Mouse (Mus musculus) neural tube, embryonic 10.5 days (tissue): Measurements from ENCODE around the gene Il17rd.
A peak's percentile ranks its signal among the peaks of the same experiment; 100 is the strongest.

ENCODE experiments used
- DNase-seq: peaks from one replicate; pipeline ENCODE4 v3.0.0-alpha.2; 2017; ENCODE audit warnings: low spot score; ENCODE audit errors: extremely low spot score

Il17rd gene

GRCm38 (mm10) chr14:27085471-27085870 lies 46.7 kb downstream of the Il17rd start:
- DNase-seq: no peak

GRCm38 (mm10) chr14:27085999-27086398 lies 47.3 kb downstream of the Il17rd start:
- no peak for DNase-seq

DNA sequence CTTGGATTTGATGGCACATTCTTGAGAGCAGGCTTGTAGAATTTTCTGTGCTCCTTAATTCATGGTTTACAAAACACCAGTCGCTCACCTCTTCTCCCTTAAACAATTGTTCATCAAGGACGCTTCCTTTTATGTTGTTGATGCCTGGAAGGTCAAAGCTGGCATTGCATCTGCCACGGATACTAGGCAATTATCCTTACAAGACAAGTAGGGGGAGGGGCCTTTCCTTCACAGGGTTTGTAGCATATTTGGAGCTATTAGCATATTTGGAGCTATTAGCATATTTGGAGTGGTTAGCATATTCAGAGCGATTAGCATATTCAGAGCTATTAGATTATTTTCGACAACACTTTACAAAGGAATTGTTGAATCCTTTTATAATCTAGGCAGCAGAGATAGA lies 55.5 kb downstream of the Il17rd start:
- no peak for DNase-seq

GRCm38 (mm10) chr14:27096133-27096532 lies 57.4 kb downstream of the Il17rd start:
- no peak for DNase-seq

GRCm38 (mm10) chr14:27096779-27097178 lies 58.0 kb downstream of the Il17rd start:
- peak; percentile 80 for DNase-seq

GRCm38 (mm10) chr14:27101735-27102134 lies 63.0 kb downstream of the Il17rd start:
- DNase-seq: no peak

GRCm38 (mm10) chr14:27102720-27103119 lies 64.0 kb downstream of the Il17rd start:
- no peak for DNase-seq

DNA sequence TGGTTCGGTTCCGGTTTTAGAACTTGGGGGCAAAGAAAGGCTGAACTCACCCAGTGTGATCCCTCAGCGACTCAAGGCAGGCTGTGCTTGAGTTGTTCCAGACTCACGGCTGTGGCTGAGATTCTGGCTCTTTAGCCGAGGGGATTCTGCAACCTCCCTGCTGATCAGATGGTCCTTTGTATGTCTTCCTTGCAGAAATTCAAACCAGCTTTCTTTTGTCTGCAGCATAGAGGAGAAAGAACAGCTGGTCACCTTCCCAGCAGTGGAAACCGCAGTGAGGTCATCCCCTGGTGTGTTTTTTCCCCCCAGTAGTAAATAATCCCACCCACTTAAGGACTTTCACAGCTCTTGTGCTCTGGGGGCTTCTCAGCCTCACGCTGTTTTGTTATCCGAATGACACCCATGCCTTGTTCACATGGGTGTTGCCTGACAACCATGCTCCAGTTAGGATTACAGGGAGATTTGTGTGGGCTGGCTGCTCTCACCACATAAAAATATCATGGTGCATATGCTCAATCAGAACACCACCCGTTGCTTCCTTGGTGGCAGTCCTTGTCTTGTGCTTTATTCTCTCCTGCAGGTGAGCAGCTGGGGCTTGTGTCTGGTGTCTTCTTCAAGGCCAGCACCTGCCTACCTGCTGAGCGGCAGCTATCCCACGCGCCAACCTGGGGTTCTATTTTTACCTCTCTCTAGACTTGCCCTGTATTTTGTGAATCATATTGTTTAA lies 67.2 kb downstream of the Il17rd start:
- DNase-seq: no peak

GRCm38 (mm10) chr14:27108748-27109504 lies 70.2 kb downstream of the Il17rd start:
- no peak for DNase-seq

DNA sequence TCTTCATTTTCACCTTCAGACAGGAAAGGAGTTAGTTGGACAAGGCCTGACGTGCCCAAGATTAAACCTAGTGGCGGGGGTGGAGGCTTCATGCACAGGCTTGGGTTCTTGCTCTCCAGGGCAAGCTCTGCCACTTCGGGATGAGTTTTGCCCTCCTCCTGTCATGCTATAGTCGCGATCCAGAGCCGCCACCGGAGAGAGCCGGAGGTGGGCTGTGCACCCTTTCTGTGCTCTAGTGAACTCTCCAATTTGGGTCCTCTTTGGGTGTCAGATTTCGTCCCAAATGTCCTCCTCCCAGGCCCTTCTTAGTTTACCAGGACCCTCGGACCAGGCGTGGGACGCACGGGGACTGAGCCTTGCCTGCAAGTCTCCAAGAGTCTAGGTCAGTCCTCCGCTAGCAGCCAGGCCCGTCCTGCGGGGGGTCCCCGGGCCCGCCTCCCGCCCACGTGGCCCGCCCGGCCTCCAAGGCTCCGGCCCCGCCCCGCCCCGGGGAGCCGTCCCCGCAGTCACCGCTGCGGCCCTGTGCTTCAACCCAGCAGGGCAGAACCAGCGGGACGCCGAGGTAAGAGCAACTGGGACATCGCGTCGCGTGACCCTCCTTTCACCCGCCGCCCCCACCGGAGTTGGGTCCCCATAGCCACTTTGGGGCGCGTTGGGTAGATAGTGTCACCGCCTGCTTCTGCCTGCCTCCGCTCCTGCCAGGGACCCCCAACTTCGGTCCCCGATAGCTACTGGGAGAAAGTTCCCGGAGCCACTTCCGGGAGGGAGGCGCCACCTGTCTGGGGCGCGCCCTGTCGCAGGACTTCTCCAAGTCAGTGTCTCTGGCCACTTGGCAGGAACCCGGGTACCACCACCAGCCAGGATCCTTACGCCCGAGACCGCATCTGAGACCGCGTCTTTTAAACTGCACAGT lies 75.9 kb downstream of the Il17rd start, which contains the start of gene Arhgef3:
Gene Arhgef3, plus strand, starts transcription at position 538 of the 913 bp plus-strand sequence.
- peak; percentile 63 for DNase-seq

- DNase-seq: no peak
These were observed 76.5 kb downstream of the Il17rd start for GRCm38 (mm10) chr14:27115275-27115660.

GRCm38 (mm10) chr14:27115991-27116390 lies 77.2 kb downstream of the Il17rd start:
- no peak for DNase-seq

DNA sequence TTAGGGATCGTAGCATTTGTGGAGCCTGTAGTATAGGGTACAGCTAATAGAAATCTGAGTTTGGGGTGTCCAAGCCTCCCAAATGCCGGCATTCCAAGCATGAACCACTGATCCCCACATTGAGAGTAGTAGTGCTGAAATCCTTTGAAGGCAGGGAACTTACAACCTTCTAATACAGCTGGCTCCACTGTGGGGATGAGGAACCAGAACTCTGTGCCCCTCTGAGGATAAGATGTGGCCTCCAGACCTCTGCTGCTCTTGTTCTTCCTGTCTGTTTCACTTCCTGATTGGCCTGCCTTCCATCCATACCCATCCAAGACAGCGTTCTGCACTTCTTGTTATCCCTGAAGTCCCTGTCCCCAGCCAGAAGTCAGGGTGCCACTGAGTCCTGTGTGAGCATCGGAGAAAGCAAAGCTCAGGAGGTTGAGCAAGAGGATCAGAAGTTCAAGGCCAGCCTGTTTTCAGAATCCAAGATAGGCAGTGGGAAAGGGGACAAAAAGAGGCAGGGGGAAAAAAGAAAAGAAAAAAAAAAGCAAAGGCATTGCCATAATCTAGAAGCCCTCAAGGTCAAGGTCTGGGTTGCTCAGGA lies 77.9 kb downstream of the Il17rd start:
- no peak for DNase-seq

DNA sequence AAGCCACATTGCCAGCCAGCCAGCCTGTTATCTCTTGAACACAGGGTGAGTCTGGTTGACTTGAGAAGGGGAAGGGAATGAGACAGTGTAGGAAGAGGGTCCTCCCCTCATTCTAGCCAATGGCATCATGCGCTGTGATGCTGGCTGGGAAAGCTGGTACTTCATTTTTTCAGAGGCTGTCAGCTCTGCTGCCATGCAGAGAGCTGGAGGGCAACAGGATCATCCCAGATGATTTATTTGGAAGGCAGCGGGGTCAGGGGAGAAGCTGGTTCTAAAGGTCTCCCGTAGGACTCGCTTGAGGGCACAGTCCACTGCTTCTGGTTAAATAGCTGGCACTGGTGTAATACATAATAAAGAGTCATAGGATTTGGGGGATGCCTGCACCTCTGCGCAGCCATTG lies 79.8 kb downstream of the Il17rd start:
- no peak for DNase-seq

DNA sequence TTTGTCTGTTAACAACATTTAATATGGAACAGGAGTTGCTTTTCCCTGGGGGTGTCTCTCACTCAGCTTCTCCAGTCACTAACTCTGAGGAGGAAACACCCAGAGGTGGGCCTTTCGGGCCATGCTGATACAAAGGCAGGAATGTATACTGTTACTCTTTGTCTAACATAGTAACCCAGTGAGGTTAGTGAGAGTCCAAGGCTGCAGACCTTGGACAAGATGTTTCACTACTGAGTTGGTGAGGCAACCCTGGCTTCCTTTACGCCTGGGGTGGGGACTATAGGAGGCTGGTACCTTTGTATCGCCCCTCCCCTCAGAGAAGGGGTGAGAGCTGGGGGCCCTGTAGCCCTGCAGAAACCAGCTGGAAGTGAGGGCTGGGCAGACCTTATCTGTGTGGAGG lies 83.9 kb downstream of the Il17rd start:
- DNase-seq: no peak

GRCm38 (mm10) chr14:27123543-27123942 lies 84.8 kb downstream of the Il17rd start:
- DNase-seq: no peak

DNA sequence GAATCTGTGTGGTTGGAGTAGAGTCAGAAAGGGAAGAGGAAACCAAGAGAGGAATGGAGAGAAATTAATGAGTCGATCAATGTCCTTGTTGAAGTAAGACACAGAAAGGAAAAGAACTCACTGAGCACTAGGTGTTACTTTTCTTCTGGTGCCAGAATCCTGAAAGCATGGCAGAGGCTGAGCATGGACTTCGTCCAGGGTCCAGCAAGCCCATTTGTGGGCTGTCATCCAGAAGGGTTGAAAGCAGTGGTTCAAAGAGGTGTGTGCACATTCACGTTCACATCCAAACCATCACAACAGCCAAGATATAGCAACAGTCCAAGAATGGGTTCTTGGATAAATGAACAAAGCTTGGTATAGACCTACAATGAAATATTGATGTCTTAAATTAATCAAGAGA lies 91.3 kb downstream of the Il17rd start:
- DNase-seq: no peak

GRCm38 (mm10) chr14:27130676-27131075 lies 91.9 kb downstream of the Il17rd start:
- DNase-seq: no peak

- no peak for DNase-seq
These were observed 92.8 kb downstream of the Il17rd start for GRCm38 (mm10) chr14:27131521-27131920.

GRCm38 (mm10) chr14:27138891-27139290 lies 100.2 kb downstream of the Il17rd start:
- no peak for DNase-seq

DNA sequence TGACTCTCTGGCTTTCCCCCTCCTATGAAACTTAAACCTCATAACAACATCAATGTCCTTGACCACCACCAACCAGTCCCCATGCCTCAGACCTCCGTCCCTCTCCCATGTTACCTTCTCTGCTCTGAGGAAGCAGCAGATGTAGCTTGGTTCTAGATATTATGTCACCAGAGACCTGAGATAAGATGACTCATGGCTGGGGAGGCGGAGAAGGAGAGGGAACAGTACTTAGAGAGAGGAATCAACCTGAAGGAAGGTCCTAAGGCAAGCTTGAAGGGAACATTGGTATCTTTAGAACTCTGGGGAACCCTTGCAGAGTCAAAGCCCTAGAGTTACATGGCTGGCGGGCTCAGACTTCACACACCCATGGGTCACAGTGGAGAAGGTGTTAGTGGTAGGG lies 101.2 kb downstream of the Il17rd start:
- DNase-seq: no peak
